Mouse (Mus musculus) brain, embryonic 14.5 days (tissue): ENCODE results near the gene Lrrc46.

Experiments
- CTCF ChIP-seq: fragments of 200-500 bp; IDR thresholded peaks from 2 replicates; pipeline ENCODE4 v1.5.1; 2012; ENCODE audit warnings: inconsistent platforms, mild to moderate bottlenecking, moderate library complexity, borderline replicate concordance; ENCODE audit not compliant: insufficient read depth, insufficient read length; ENCODE audit errors: extremely low read depth
- POLR2A ChIP-seq: fragments of 200-500 bp; IDR thresholded peaks from 2 replicates; pipeline ENCODE4 v1.6.1; 2012; ENCODE audit warnings: mild to moderate bottlenecking, inconsistent platforms, borderline replicate concordance; ENCODE audit not compliant: poor library complexity, insufficient read depth, insufficient read length, severe bottlenecking; ENCODE audit errors: extremely low read depth

DNA sequence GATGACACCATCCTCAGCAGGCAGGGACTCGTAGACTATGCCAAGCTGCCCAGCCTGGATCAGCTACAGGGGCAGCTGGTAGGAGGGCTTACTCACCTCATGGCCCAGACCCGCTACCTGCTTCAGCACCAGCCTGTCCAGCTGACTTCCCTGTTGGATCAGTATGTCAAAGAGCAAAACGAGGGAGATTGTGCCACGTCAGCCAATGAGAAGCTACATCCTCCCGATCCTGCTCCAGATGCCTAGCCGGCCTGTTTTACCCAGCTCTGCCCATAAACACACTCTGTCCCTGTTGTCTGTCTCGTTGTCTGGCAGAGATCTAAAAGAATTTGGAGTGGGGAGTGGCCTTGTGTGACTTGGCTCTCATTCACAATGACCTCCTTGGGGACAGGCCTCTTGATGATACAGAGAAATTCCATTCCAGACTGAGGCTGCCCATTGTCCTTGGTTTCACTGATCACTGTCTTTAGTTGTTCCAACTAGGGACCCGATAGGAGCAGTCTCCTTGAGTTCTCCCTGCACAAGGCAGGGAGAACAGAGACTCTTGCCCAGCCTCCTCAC, 7.0 kb upstream of the Lrrc46 start:
- TF ChIP-seq CTCF (no peak), POLR2A (no peak)
